Mouse (Mus musculus): ENCODE measurements around the gene Rhot1. TPM values are rescaled to one million over a fixed set of nuclear protein-coding genes. Genes with fewer than 3 reads are reported as not detected.

Gene Rhot1
- polyA plus RNA-seq, 1 experiment: 5.4 TPM

DNA sequence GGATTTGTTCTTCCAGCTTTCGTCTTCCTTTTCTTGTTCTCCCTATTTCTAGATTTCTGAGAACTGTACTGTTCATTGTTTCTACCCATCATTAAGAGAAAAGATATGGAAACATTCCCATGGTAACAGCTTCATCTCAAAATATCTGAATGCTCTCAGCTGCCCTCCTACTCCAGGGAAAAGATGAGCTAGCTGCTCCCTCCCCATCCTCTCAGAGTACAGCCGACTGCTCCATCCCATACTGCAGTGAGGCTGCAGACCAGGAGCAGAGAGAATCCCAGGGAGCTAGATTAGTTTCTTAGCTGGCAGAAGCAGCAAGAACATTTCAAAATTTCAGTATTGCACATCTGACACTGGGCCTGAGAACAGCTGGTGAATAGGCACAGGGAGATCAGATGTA lies 69.2 kb downstream of the Rhot1 start:
- TF ChIP-seq CTCF (IDR thresholded peaks at IDR 0.05; ENCODE audit: extremely low read depth, insufficient read depth, insufficient read length, insufficient replicate concordance): no peak
- no peak for TF ChIP-seq POLR2A (IDR thresholded peaks at IDR 0.05; ENCODE audit: low read depth, low read length)

DNA sequence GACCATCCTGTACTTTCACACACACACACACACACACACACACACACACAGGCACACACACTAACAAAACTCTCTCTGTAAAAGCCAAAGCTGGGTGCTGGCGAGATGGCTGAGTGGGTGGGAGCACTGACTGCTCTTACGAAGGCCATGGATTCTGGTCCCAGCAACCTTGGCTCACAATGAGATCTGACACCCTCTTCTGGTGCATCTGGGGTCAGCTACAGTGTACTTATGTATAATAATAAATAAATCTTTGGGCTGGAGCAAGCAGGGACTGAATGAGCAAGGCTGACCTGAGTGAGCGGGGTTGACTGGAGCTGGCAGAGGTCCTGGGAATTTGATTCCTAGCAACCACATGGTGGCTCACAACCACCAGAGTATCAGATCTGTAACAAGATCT lies 75.0 kb downstream of the Rhot1 start:
- Histone ChIP-seq H3K27ac (ENCODE audit: insufficient read depth, low read length) (no peak overlapping the region), H3K4me3 (ENCODE audit: extremely low read depth, insufficient read depth, insufficient read length) (no peak overlapping the region), H3K36me3 (ENCODE audit: control insufficient read depth, insufficient read depth, low read length) (no peaks in the 10 kb centered on the region), H3K4me1 (ENCODE audit: control insufficient read depth, insufficient read depth, insufficient read length) (no peaks in the 10 kb centered on the region), H3K27me3 (ENCODE audit: control insufficient read depth, insufficient read depth, low read length) (no peaks in the 10 kb centered on the region)
- DNase-seq (ENCODE audit: low read depth in 1 of 2, low spot score in 2 of 2): no peak
- TF ChIP-seq CTCF (IDR thresholded peaks at IDR 0.05; ENCODE audit: extremely low read depth, insufficient read depth, insufficient read length, insufficient replicate concordance) (no peak), POLR2A (IDR thresholded peaks at IDR 0.05; ENCODE audit: low read depth, low read length) (no peak)
- 94% methylated on average over 3 of the region's 3 CpGs for WGBS

More for the DNA sequence above, 69.2 kb downstream of the Rhot1 start:
- DNase-seq (ENCODE audit: low read depth in 1 of 2, low spot score in 2 of 2): no peak
- WGBS: 75% methylated on average over 2 of the region's 2 CpGs
- Histone ChIP-seq H3K36me3 (ENCODE audit: control insufficient read depth, insufficient read depth, low read length) (no peaks in the 10 kb centered on the region), H3K27me3 (ENCODE audit: control insufficient read depth, insufficient read depth, low read length) (no peaks in the 10 kb centered on the region), H3K4me1 (ENCODE audit: control insufficient read depth, insufficient read depth, insufficient read length) (no peaks in the 10 kb centered on the region), H3K4me3 (ENCODE audit: extremely low read depth, insufficient read depth, insufficient read length) (no peak overlapping the region), H3K27ac (ENCODE audit: insufficient read depth, low read length) (no peak overlapping the region)

DNA sequence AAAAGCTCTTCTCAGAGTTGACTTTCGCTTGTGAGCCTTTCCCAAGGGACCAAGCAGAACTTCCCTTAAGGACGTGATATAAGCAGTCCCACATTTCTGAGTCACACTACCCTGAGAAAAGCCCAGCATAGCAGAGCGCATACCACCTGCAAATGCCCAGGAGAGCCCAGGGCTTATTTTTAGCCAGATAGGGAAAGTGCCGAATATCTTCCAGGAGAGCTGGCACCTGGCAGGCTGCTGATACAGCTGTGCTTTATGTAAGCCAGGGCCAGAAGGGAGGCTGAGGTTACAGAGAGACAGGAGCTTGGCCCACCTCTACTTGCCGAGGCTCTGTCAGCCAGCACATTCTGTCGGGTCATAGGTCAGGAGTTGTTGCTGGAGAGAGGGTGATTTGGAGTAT lies 75.8 kb downstream of the Rhot1 start:
- no peak for DNase-seq (ENCODE audit: low read depth in 1 of 2, low spot score in 2 of 2)
- no peak for TF ChIP-seq CTCF (IDR thresholded peaks at IDR 0.05; ENCODE audit: extremely low read depth, insufficient read depth, insufficient read length, insufficient replicate concordance)
- TF ChIP-seq POLR2A (IDR thresholded peaks at IDR 0.05; ENCODE audit: low read depth, low read length): no peak
- Histone ChIP-seq H3K27me3 (ENCODE audit: control insufficient read depth, insufficient read depth, low read length) (no peaks in the 10 kb centered on the region; the same call in 1 of the 2 replicates), H3K27ac (ENCODE audit: insufficient read depth, low read length) (no peak overlapping the region), H3K4me1 (ENCODE audit: control insufficient read depth, insufficient read depth, insufficient read length) (no peaks in the 10 kb centered on the region), H3K36me3 (ENCODE audit: control insufficient read depth, insufficient read depth, low read length) (no peaks in the 10 kb centered on the region), H3K4me3 (ENCODE audit: extremely low read depth, insufficient read depth, insufficient read length) (no peak overlapping the region)
- WGBS: 47% methylated on average over 6 of the region's 6 CpGs

DNA sequence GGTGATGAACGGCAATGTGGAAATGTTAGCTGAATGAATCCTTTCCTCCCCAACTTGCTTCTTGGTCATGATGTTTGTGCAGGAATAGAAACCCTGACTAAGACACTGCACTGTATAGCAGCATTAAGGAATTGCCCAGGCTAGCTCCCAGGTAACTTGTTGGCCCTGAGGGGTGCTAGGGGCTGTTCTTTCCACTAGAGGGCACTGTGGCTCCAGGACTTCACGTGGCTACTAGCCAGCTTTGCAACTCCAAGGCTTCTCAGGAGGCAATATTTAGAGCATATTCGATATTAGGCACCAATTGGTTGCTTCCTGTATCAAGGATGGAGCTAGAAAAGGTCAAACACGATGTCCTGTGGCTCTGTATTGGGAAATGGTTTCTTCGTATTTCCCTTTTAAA lies 78.3 kb downstream of the Rhot1 start:
- no peaks in the 10 kb centered on the region for H3K36me3 ChIP-seq (ENCODE audit: control insufficient read depth, insufficient read depth, low read length)
- H3K4me3 ChIP-seq (ENCODE audit: extremely low read depth, insufficient read depth, insufficient read length): no peak overlapping the region
- WGBS: 14% methylated on average over 5 of the region's 5 CpGs
- TF ChIP-seq POLR2A (IDR thresholded peaks at IDR 0.05; ENCODE audit: low read depth, low read length) (no peak), CTCF (IDR thresholded peaks at IDR 0.05; ENCODE audit: extremely low read depth, insufficient read depth, insufficient read length, insufficient replicate concordance) (peak; percentile 84; the same call in 1 of the 2 replicates)
- no peak overlapping the region for H3K27ac ChIP-seq (ENCODE audit: insufficient read depth, low read length)
- H3K4me1 ChIP-seq (ENCODE audit: control insufficient read depth, insufficient read depth, insufficient read length): no peaks in the 10 kb centered on the region
- peak; percentile 40 to 59 for DNase-seq (ENCODE audit: low read depth in 1 of 2, low spot score in 2 of 2)
- H3K27me3 ChIP-seq (ENCODE audit: control insufficient read depth, insufficient read depth, low read length): no peaks in the 10 kb centered on the region; the same call in 1 of the 2 replicates

DNA sequence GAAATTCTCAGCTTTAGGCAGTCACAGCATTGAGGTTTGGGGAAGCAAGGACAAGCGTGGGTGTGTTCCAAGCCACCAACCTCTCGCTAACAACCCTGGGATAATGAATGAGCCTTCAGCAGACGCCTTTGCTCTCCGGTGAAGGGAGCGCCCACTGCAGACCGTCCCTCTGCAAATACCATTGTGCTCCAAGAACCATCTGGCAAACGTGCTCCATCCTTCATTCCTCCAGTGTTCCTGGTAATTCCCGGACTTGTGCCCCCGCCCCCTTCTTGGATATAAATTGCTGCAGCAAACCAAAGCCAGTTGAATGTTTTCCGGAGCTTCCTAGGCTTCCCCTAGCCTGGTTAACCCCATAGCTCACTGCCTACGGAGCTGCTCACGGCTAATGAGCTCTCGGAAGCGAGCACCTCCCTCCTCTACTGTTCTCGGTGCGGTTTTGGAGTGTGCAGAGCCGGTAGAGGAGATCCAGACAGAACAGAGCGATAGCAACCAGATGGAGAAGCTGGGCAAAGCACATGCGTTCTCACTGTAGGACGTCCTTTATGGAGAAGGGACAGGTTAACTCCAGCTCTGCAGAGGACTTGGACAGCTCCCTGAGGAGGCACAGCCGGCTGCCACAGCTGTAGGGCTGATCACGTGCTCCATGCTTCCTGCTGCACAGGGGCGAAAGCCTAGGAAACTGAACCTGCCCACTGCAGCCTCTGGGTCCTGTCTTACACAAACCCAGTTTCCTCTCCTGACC lies 81.1 kb downstream of the Rhot1 start:
- no peaks in the 10 kb centered on the region; the same call in 1 of the 2 replicates for H3K27me3 ChIP-seq (ENCODE audit: control insufficient read depth, insufficient read depth, low read length)
- no peak overlapping the region for H3K27ac ChIP-seq (ENCODE audit: insufficient read depth, low read length)
- DNase-seq (ENCODE audit: low read depth in 1 of 2, low spot score in 2 of 2): no peak
- 3% methylated on average over 23 of the region's 23 CpGs for WGBS
- H3K4me3 ChIP-seq (ENCODE audit: extremely low read depth, insufficient read depth, insufficient read length): peak overlapping the region; percentile 19; the same call in 1 of the 2 replicates
- no peaks in the 10 kb centered on the region for H3K4me1 ChIP-seq (ENCODE audit: control insufficient read depth, insufficient read depth, insufficient read length)
- H3K36me3 ChIP-seq (ENCODE audit: control insufficient read depth, insufficient read depth, low read length): no peaks in the 10 kb centered on the region
- TF ChIP-seq POLR2A (IDR thresholded peaks at IDR 0.05; ENCODE audit: low read depth, low read length) (no peak), CTCF (IDR thresholded peaks at IDR 0.05; ENCODE audit: extremely low read depth, insufficient read depth, insufficient read length, insufficient replicate concordance) (no peak)

DNA sequence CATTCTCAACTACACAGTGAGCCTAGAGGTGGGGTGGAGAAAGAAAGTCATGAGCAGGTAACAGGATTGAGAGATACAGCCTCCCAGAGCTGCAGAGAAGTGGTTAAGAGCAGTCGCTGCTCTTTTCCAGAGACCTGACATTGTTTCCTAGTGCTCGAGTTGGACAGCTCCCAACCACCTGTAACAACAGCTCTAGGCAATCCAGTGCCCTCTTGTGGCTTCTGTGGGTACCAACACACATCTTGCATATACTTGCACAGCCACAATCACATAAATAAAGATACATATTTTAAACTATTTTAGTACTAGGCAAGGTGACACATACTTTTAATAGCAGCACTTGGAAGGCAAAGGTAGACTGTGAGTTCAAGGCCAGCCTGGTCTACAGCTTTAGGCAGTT lies 82.2 kb downstream of the Rhot1 start:
- Histone ChIP-seq H3K4me3 (ENCODE audit: extremely low read depth, insufficient read depth, insufficient read length) (no peak overlapping the region), H3K4me1 (ENCODE audit: control insufficient read depth, insufficient read depth, insufficient read length) (no peaks in the 10 kb centered on the region), H3K27ac (ENCODE audit: insufficient read depth, low read length) (no peak overlapping the region), H3K27me3 (ENCODE audit: control insufficient read depth, insufficient read depth, low read length) (no peaks in the 10 kb centered on the region; the same call in 1 of the 2 replicates), H3K36me3 (ENCODE audit: control insufficient read depth, insufficient read depth, low read length) (no peaks in the 10 kb centered on the region)
- no peak for DNase-seq (ENCODE audit: low read depth in 1 of 2, low spot score in 2 of 2)
- WGBS: 72% methylated on average over 2 of the region's 2 CpGs
- TF ChIP-seq POLR2A (IDR thresholded peaks at IDR 0.05; ENCODE audit: low read depth, low read length): no peak
- no peak for TF ChIP-seq CTCF (IDR thresholded peaks at IDR 0.05; ENCODE audit: extremely low read depth, insufficient read depth, insufficient read length, insufficient replicate concordance)

DNA sequence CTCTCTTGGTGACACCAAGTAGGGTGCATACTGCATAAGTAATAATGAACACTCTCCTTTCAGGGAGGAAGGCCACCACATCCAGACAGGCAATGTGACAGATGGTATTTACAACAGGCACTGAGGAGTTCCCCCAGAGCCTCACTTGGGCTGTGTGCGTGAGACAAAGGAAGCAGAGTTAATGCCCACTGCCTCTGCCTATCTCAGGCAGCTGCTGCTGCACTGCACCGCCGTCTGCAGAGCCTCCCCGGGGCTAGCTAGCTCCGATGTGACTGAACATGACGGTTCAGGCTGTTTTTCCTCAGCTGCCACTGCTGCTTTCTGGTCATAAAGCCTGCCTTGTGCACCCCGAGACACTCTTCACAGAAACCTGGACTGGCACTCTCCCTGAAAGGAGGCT lies 83.6 kb downstream of the Rhot1 start:
- Histone ChIP-seq H3K36me3 (ENCODE audit: control insufficient read depth, insufficient read depth, low read length) (no peaks in the 10 kb centered on the region), H3K4me1 (ENCODE audit: control insufficient read depth, insufficient read depth, insufficient read length) (no peaks in the 10 kb centered on the region), H3K27me3 (ENCODE audit: control insufficient read depth, insufficient read depth, low read length) (no peaks in the 10 kb centered on the region; the same call in 1 of the 2 replicates), H3K4me3 (ENCODE audit: extremely low read depth, insufficient read depth, insufficient read length) (no peak overlapping the region), H3K27ac (ENCODE audit: insufficient read depth, low read length) (no peak overlapping the region)
- TF ChIP-seq CTCF (IDR thresholded peaks at IDR 0.05; ENCODE audit: extremely low read depth, insufficient read depth, insufficient read length, insufficient replicate concordance) (no peak), POLR2A (IDR thresholded peaks at IDR 0.05; ENCODE audit: low read depth, low read length) (no peak)
- DNase-seq (ENCODE audit: low read depth in 1 of 2, low spot score in 2 of 2): no peak
- 66% methylated on average over 7 of the region's 7 CpGs for WGBS

All from spleen, adult 2 months (tissue).